In the genomic region with DNA sequence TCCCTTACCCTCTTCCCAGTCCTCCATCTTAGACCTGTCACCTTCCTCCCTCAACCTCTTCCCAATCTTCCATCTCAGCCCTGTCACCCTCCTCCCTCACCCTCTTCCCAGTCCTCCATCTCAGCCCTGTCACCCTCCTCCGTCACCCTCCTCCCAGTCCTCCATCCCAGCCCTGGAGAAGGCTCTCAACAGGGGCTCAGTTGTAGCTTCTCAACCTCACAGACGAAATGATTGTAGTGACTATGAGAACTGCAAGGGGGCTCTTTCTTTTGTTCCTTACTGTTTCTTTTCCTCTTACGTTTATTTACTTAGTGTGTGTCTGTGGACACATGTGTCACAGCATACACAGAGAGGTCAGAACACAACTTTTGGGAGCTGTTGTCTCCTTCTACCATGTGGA, we compare ENCODE assay signal across 23 mouse cellular contexts. TPM values are rescaled to one million over a fixed set of nuclear protein-coding genes. Genes with fewer than 3 reads are reported as not detected.
DNase-seq lines count a peak whose midpoint lies in the region; ATAC-seq and TF ChIP-seq lines count a peak whose summit lies in the region.
"Had no signal": no experiment of that assay in that cellular context is flagged by ENCODE, and none has a peak within 500 bp of the region (broad histone marks: within the 10 kb centered on the region; RNA-seq: fewer than 3 reads in every experiment).

No protein-coding gene starts in this region.

- no peaks in the 10 kb centered on the region for H3K27me3 ChIP-seq in heart, embryonic 16.5 days (ENCODE audit: control insufficient read depth, insufficient read depth, low read length)
- no peaks in the 10 kb centered on the region for H3K27me3 ChIP-seq in heart, adult 2 months (ENCODE audit: control insufficient read depth, insufficient read depth, low read length)
- peaks cover 15% of the 10 kb centered on the region; the same call in 1 of the 2 replicates for H3K27me3 ChIP-seq in embryonic facial prominence, embryonic 10.5 days (replicated peaks; ENCODE audit: low read depth, poor library complexity, severe bottlenecking)
- no peaks in the 10 kb centered on the region for H3K27me3 ChIP-seq in liver, embryonic 14.5 days (ENCODE audit: control insufficient read depth, insufficient read depth, low read length)
- H3K27me3 ChIP-seq: hindbrain, embryonic 15.5 days; neural tube, embryonic 13.5 days; Patski; stomach, embryonic 15.5 days had no signal

- no peaks in the 10 kb centered on the region; the same call in 1 of the 2 replicates for H3K9me3 ChIP-seq in heart, embryonic 16.5 days (replicated peaks; ENCODE audit: control insufficient read depth, low read length)
- no peaks in the 10 kb centered on the region for H3K9me3 ChIP-seq in embryonic facial prominence, embryonic 10.5 days
- no peaks in the 10 kb centered on the region for H3K9me3 ChIP-seq in liver, embryonic 14.5 days (ENCODE audit: control insufficient read depth, low read length)
- H3K9me3 ChIP-seq: hindbrain, embryonic 15.5 days; limb, embryonic 12.5 days; neural tube, embryonic 13.5 days; stomach, embryonic 15.5 days had no signal

- 71% methylated on average over 3 of the region's 3 CpGs for WGBS in heart, embryonic 16.5 days
- 85% methylated on average over 3 of the region's 3 CpGs for WGBS in heart, adult 2 months
- 69% methylated on average over 3 of the region's 3 CpGs for WGBS in embryonic facial prominence, embryonic 10.5 days
- 58% methylated on average over 3 of the region's 3 CpGs for WGBS in liver, embryonic 14.5 days (ENCODE audit: insufficient replicate concordance)

- no peak overlapping the region for H3K4me2 ChIP-seq in heart, embryonic 16.5 days (ENCODE audit: low read depth, low read length)
- H3K4me2 ChIP-seq in liver, embryonic 14.5 days (ENCODE audit: low read depth) = peak overlapping the region; percentile 85
- H3K4me2 ChIP-seq: hindbrain, embryonic 15.5 days; limb, embryonic 12.5 days; midbrain, embryonic 11.5 days; neural tube, embryonic 13.5 days; stomach, embryonic 15.5 days had no signal

- H3K36me3 ChIP-seq in heart, embryonic 16.5 days (ENCODE audit: control insufficient read depth, insufficient read depth) = no peaks in the 10 kb centered on the region
- no peaks in the 10 kb centered on the region for H3K36me3 ChIP-seq in heart, adult 2 months (ENCODE audit: control insufficient read depth, insufficient read depth, low read length)
- no peaks in the 10 kb centered on the region for H3K36me3 ChIP-seq in embryonic facial prominence, embryonic 10.5 days (replicated peaks)
- H3K36me3 ChIP-seq in liver, embryonic 14.5 days (replicated peaks; ENCODE audit: control insufficient read depth, insufficient read depth, low read depth) = no peaks in the 10 kb centered on the region
- H3K36me3 ChIP-seq: hindbrain, embryonic 15.5 days; limb, embryonic 12.5 days; neural tube, embryonic 13.5 days; stomach, embryonic 15.5 days had no signal

- 0 out of 2 replicates have a peak overlapping the region, but pooled peaks have one; percentile 7 for H3K9ac ChIP-seq in heart, embryonic 16.5 days (ENCODE audit: low read length)
- no peak overlapping the region for H3K9ac ChIP-seq in heart, adult 2 months (ENCODE audit: low read depth, low read length)
- peak overlapping the region; percentile 61 for H3K9ac ChIP-seq in liver, embryonic 14.5 days (replicated peaks)
- H3K9ac ChIP-seq: forebrain, postnatal 0 days; hindbrain, embryonic 15.5 days; limb, embryonic 12.5 days; neural tube, embryonic 13.5 days; stomach, embryonic 15.5 days had no signal

- no peak for TF ChIP-seq EP300 in heart, adult 2 months (IDR thresholded peaks at IDR 0.05; ENCODE audit: insufficient read depth, low read depth, low read length)
- TF ChIP-seq EP300 in liver, embryonic 14.5 days (IDR thresholded peaks at IDR 0.05; ENCODE audit: low read depth) = no peak

- peaks cover 9% of the 10 kb centered on the region for H3K4me1 ChIP-seq in heart, embryonic 16.5 days (ENCODE audit: control insufficient read depth, insufficient read depth, low read length)
- H3K4me1 ChIP-seq in heart, adult 2 months (ENCODE audit: control insufficient read depth, insufficient read depth, low read length) = peaks cover 3% of the 10 kb centered on the region; the same call in 1 of the 2 replicates
- H3K4me1 ChIP-seq in embryonic facial prominence, embryonic 10.5 days = peaks cover 23% of the 10 kb centered on the region
- H3K4me1 ChIP-seq in liver, embryonic 14.5 days (replicated peaks; ENCODE audit: control insufficient read depth in 2 of 2, insufficient read depth in 2 of 2, low read length in 1 of 2) = peaks cover 23 to 43% of the 10 kb centered on the region in 2 experiments
- H3K4me1 ChIP-seq: hindbrain, embryonic 15.5 days; limb, embryonic 12.5 days had no signal

- no peak for ATAC-seq in heart, embryonic 16.5 days (replicated peaks; ENCODE audit: extremely low read depth, insufficient read depth, low FRiP score)
- no peak for ATAC-seq in liver, embryonic 14.5 days (ENCODE audit: insufficient read depth)
- ATAC-seq: forebrain, postnatal 0 days; Patski had no signal

- no peak for TF ChIP-seq CTCF in heart, adult 2 months (IDR thresholded peaks at IDR 0.05)
- no peak for TF ChIP-seq CTCF in liver, embryonic 14.5 days (IDR thresholded peaks at IDR 0.05; ENCODE audit: low read depth)

- H3K79me2 ChIP-seq in heart, adult 2 months (replicated peaks; ENCODE audit: control insufficient read depth, insufficient read depth, low read length) = no peaks in the 10 kb centered on the region

- H3K27ac ChIP-seq in heart, embryonic 16.5 days (ENCODE audit: low read length) = no peak overlapping the region
- H3K27ac ChIP-seq in heart, adult 2 months = no peak overlapping the region
- 0 out of 2 replicates have a peak overlapping the region, but pooled peaks have one; percentile 0 for H3K27ac ChIP-seq in embryonic facial prominence, embryonic 10.5 days (replicated peaks)
- peak overlapping the region; percentile 100 for H3K27ac ChIP-seq in liver, embryonic 14.5 days
- H3K27ac ChIP-seq: hindbrain, embryonic 15.5 days; limb, embryonic 12.5 days; neural tube, embryonic 13.5 days had no signal

- H3K4me3 ChIP-seq in heart, embryonic 16.5 days (ENCODE audit: low read length) = no peak overlapping the region
- no peak overlapping the region for H3K4me3 ChIP-seq in heart, adult 2 months
- no peak overlapping the region for H3K4me3 ChIP-seq in embryonic facial prominence, embryonic 10.5 days
- no peak overlapping the region; a peak in 1 of 4 replicates for H3K4me3 ChIP-seq in liver, embryonic 14.5 days (ENCODE audit: insufficient read depth in 1 of 2, low read depth in 2 of 2, low read length in 2 of 2)
- H3K4me3 ChIP-seq: hindbrain, embryonic 15.5 days; limb, embryonic 12.5 days; neural tube, embryonic 13.5 days; stomach, embryonic 15.5 days had no signal

- no peak for DNase-seq in heart, adult 2 months
- DNase-seq in R1 (ENCODE audit: low read depth, low spot score) = peak; percentile 37
- no peak for DNase-seq in embryonic facial prominence, embryonic 10.5 days (ENCODE audit: low spot score)
- no peak for DNase-seq in liver, embryonic 14.5 days (ENCODE audit: low read depth in 3 of 3, low spot score in 3 of 3)
- no peak for DNase-seq in frontal cortex, adult 2 months (ENCODE audit: extremely low spot score in 1 of 2, low spot score in 1 of 2)
- no peak for DNase-seq in thymus, postnatal 25 days
- no peak for DNase-seq in adrenal gland, postnatal 36 days
- DNase-seq: adrenal gland, postnatal 14 days; cerebellum, adult 11-12 months; forebrain, postnatal 0 days; heart, postnatal 36 days; kidney, postnatal 36 days; right cerebral cortex, postnatal 14 days; thymus, adult 18-20 months had no signal

- intact Hi-C loops in heart, adult 2 months (cut with DNase I) = no loop called here

- TF ChIP-seq POLR2A in heart, adult 2 months (IDR thresholded peaks at IDR 0.05; ENCODE audit: insufficient read depth, low read depth, low read length) = no peak

RNA-seq across cellular contexts. Expression of a gene that starts 4.4 kb away (rescaled TPM):
- polyA plus RNA-seq in heart, embryonic 16.5 days (2015; fragmentation: Nextera tagmentation; extraction: Ambion mirVana) = 0.71 and 1.2 TPM in 2 replicates
- total RNA-seq in heart, adult 2 months (2021) = under 1 TPM; 0.23 to 0.32 TPM
- polyA plus RNA-seq in heart, adult 2 months (2012; rRNA removed) = 0.57 and 1.1 TPM in 2 replicates
- not detected in 2 replicates for polyA plus RNA-seq in embryonic facial prominence, embryonic 10.5 days (2016; fragmentation: Nextera tagmentation; extraction: Ambion mirVana)
- 11.2 and 14.4 TPM in 2 replicates for polyA plus RNA-seq in liver, embryonic 14.5 days (2012; rRNA removed)
- 18.1 and 18.7 TPM in 2 replicates for polyA plus RNA-seq in liver, embryonic 14.5 days (2014; fragmentation: Nextera tagmentation; extraction: Ambion mirVana)
- polyA plus RNA-seq in frontal cortex, adult 2 months (2012; rRNA removed) = 0.40 and 1.1 TPM in 2 replicates
- 10 to 100 TPM; 35.7 to 41.3 TPM for total RNA-seq in adrenal gland, postnatal 36 days (2021)
- total RNA-seq: forebrain, postnatal 0 days; gastrocnemius, adult 8-10 months had no signal
- polyA plus RNA-seq: embryonic facial prominence, embryonic 11.5 days; forebrain, postnatal 0 days; limb, embryonic 12.5 days; midbrain, embryonic 11.5 days; neural tube, embryonic 13.5 days; Patski had no signal

RNA-seq across cellular contexts. Expression of a gene that starts 27.6 kb away (rescaled TPM):
- 14.1 and 15.1 TPM in 2 replicates for polyA plus RNA-seq in heart, embryonic 16.5 days (2015; fragmentation: Nextera tagmentation; extraction: Ambion mirVana)
- total RNA-seq in heart, adult 2 months (2021) = 10 to 100 TPM; 28.6 to 29.4 TPM
- 8.7 and 14.2 TPM in 2 replicates for polyA plus RNA-seq in heart, adult 2 months (2012; rRNA removed)
- polyA plus RNA-seq in embryonic facial prominence, embryonic 10.5 days (2016; fragmentation: Nextera tagmentation; extraction: Ambion mirVana) = 28.1 and 31.8 TPM in 2 replicates
- polyA plus RNA-seq in liver, embryonic 14.5 days (2012; rRNA removed) = 6.7 and 9.5 TPM in 2 replicates
- 9.2 and 11.4 TPM in 2 replicates for polyA plus RNA-seq in liver, embryonic 14.5 days (2014; fragmentation: Nextera tagmentation; extraction: Ambion mirVana)
- polyA plus RNA-seq in frontal cortex, adult 2 months (2012; rRNA removed) = 18.7 and 19.0 TPM in 2 replicates
- 10 to 100 TPM; 56.6 to 58.9 TPM for total RNA-seq in adrenal gland, postnatal 36 days (2021)

RNA-seq across cellular contexts. Expression of a gene that starts 39.9 kb away (rescaled TPM):
- polyA plus RNA-seq in heart, embryonic 16.5 days (2015; fragmentation: Nextera tagmentation; extraction: Ambion mirVana) = 4.4 and 4.5 TPM in 2 replicates
- 10 to 100 TPM; 20.4 to 24.9 TPM for total RNA-seq in heart, adult 2 months (2021)
- polyA plus RNA-seq in heart, adult 2 months (2012; rRNA removed) = 12.5 and 20.9 TPM in 2 replicates
- polyA plus RNA-seq in embryonic facial prominence, embryonic 10.5 days (2016; fragmentation: Nextera tagmentation; extraction: Ambion mirVana) = 4.0 and 4.8 TPM in 2 replicates
- polyA plus RNA-seq in liver, embryonic 14.5 days (2012; rRNA removed) = 2.4 and 2.8 TPM in 2 replicates
- 1.4 and 1.7 TPM in 2 replicates for polyA plus RNA-seq in liver, embryonic 14.5 days (2014; fragmentation: Nextera tagmentation; extraction: Ambion mirVana)
- 29.9 and 30.8 TPM in 2 replicates for polyA plus RNA-seq in frontal cortex, adult 2 months (2012; rRNA removed)
- 10 to 100 TPM; 23.6 to 26.0 TPM for total RNA-seq in adrenal gland, postnatal 36 days (2021)

RNA-seq across cellular contexts. Expression of a gene that starts 42.6 kb away (rescaled TPM):
- polyA plus RNA-seq in heart, embryonic 16.5 days (2015; fragmentation: Nextera tagmentation; extraction: Ambion mirVana) = 17.1 and 19.3 TPM in 2 replicates
- 1 to 10 TPM; 7.5 to 8.1 TPM for total RNA-seq in heart, adult 2 months (2021)
- polyA plus RNA-seq in heart, adult 2 months (2012; rRNA removed) = 10.0 and 15.5 TPM in 2 replicates
- 21.2 and 23.1 TPM in 2 replicates for polyA plus RNA-seq in embryonic facial prominence, embryonic 10.5 days (2016; fragmentation: Nextera tagmentation; extraction: Ambion mirVana)
- polyA plus RNA-seq in liver, embryonic 14.5 days (2012; rRNA removed) = 7.5 and 7.6 TPM in 2 replicates
- 5.8 and 6.5 TPM in 2 replicates for polyA plus RNA-seq in liver, embryonic 14.5 days (2014; fragmentation: Nextera tagmentation; extraction: Ambion mirVana)
- polyA plus RNA-seq in frontal cortex, adult 2 months (2012; rRNA removed) = 21.5 and 22.5 TPM in 2 replicates
- 10 to 100 TPM; 16.8 to 24.3 TPM for total RNA-seq in adrenal gland, postnatal 36 days (2021)

Comparison
In these comparisons a context has a peak if more than half of its experiments do, and no peak if none do; other contexts are left out.
1. H3K27ac ChIP-seq: peak in embryonic facial prominence, embryonic 10.5 days (single experiment) and liver, embryonic 14.5 days (single experiment); none in heart, embryonic 16.5 days (single experiment) and heart, adult 2 months (single experiment).